Mouse (Mus musculus): ENCODE data around the gene Lhx5.

Gene Lhx5

DNA sequence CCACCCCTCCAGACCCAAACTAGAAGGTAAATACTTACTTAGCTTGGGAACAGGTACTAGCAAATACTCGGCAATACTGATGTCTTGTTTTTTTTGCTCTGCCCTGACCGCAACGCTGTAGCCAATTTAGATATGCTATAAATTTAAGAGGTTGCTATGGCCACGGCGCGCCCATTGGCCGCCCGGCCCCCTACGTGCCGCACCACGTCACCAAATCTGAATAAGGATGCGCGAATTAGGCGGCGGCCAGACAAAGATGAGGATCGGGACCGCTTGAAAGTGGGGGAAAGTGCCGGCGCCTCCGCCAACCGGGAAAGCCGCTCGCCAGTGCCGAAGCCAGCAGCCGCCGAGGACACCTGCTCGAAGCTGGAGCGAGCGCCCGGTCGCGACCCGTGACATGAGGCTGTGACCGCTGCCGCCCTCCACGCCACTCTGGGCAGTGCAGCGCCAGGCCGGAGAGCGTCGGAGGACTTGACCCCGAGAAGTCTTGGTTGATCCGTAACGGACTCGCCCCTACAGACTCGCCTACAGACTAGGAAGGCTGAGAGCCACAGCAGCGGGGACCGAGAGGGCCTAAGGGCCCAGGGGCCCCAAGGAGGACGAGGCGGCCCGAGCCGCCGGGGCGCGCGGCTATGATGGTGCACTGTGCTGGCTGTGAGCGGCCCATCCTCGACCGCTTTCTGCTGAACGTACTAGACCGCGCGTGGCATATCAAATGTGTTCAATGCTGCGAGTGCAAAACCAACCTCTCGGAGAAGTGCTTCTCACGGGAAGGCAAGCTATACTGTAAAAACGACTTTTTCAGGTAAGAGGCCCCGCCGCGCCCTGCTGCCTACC is at the start of gene Lhx5:
TSS of gene Lhx5 (plus strand) at position 51 of the 837 bp plus-strand sequence.
- no peak for DNase-seq (ENCODE audit: low read depth)

- no peak for DNase-seq (ENCODE audit: low read depth)
These were observed 45.1 kb upstream of the Lhx5 start for GRCm38 (mm10) chr5:120386361-120386760.

DNA sequence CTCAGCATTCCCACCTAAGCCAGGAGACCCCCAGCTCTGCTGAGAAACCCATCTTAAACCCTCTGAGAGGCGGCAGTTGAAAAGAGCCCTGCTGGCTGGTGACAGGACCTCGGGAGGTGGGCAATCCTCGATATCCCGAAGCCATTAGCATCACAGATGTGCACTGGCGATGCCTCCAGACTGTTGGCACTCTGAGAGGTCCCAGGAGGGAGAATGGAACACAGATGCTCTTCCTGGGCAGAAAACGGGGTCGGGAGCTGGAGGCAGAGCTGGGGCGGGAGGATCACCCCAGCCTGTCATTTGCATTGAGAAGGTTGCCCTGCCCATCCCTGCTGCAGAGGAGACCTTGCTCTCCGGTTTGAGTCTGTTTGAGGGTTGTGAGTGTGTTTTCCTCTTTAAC is 42.7 kb upstream of the Lhx5 start:
- DNase-seq (ENCODE audit: low read depth), result no peak

DNA sequence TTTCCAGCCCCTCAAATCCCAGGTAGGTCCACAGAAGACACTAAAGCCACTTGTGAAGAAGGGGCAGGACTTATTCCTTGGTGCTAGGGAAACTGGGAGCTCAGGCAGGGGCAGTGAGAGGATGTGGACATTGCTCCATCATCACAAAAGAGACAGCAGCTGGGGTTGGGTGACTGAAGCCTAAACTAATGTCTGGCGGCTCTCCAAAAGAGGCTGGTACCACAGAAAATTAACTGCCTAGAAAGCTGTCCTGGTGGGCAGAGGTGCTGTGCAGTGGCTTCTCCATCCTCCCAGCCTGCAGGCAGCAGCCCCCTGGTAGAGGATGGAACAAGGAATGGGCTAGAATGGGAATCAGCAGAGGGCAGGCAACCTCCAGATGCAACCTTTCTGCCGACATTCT is 41.5 kb upstream of the Lhx5 start:
- DNase-seq (ENCODE audit: low read depth), result no peak

GRCm38 (mm10) chr5:120393871-120394667 is 37.4 kb upstream of the Lhx5 start:
- DNase-seq (ENCODE audit: low read depth), result no peak

DNA sequence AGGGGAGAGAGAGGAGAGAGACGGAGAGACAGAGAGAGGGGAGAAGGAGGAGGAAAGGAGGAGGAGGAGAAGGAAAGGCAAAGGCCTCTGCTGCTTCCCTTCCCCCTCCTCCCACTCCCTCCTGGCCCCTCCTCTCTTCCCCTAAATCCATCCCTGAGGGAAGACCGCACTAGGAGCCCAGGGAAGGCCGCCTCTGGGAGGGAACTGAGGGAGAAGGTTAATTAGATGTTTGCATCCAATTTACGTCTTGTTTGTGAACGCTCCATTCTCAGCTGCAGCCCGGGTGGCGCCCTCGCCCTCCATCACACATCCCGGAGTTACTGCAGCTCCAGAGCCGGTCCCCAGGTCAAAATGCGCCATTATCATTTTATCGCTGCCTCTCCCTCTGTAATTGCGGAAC is 33.5 kb upstream of the Lhx5 start:
- no peak for DNase-seq (ENCODE audit: low read depth)

DNA sequence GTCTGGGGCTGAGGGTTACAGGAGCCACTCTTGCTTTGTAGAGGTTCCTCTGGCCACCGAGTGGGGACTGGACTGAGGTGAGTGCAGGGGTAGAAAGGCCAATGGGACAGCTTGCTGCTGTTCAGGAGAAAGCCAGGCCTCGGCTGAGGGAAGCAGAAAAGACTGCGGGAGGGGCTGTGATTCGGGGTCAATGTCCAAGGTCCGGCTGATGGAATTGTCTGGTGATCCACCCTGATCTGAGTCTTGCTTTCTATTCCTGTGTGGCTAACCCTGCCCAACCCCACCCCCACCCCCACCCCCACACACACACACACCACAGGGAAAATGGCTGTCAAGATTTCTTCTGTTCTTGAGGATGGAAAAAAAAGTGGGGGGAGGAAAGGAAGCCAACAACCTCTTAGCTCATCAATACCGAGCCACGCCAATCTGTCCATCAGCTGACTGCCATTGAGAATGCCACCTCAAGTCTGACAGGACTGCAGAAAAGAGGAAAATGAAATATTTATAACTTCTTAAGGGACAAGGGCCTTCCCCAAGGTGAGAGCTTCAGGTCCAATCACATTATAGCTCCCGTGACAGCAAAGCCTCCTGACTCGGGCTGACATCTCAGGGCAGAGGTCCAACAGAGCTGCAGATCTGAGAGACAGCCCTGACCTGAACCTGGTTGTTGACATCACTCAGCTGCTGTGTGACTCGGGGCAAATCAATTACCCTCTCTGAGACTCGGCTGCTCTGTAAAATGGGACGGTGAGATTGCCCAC is 26.5 kb upstream of the Lhx5 start:
- DNase-seq (ENCODE audit: low read depth), result no peak

DNA sequence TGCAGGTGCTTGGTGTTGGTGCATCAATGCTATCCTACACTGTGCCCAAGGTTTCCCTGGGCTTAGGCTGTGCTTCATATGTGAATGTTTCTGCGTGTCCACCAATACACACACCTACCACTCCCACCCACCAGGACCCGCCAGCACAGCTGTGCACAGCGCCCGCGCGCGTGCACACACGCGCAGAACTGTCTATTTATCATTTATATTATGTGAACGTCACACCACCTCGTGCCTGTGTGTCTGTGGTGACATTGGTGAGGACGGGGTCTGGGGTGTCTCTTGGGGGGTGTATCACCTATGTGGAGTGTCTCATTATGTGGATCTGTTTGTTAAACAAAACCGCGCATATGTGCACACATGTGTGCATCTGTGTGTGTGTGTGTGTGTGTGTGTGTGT is 22.6 kb upstream of the Lhx5 start:
- DNase-seq (ENCODE audit: low read depth), result no peak

DNA sequence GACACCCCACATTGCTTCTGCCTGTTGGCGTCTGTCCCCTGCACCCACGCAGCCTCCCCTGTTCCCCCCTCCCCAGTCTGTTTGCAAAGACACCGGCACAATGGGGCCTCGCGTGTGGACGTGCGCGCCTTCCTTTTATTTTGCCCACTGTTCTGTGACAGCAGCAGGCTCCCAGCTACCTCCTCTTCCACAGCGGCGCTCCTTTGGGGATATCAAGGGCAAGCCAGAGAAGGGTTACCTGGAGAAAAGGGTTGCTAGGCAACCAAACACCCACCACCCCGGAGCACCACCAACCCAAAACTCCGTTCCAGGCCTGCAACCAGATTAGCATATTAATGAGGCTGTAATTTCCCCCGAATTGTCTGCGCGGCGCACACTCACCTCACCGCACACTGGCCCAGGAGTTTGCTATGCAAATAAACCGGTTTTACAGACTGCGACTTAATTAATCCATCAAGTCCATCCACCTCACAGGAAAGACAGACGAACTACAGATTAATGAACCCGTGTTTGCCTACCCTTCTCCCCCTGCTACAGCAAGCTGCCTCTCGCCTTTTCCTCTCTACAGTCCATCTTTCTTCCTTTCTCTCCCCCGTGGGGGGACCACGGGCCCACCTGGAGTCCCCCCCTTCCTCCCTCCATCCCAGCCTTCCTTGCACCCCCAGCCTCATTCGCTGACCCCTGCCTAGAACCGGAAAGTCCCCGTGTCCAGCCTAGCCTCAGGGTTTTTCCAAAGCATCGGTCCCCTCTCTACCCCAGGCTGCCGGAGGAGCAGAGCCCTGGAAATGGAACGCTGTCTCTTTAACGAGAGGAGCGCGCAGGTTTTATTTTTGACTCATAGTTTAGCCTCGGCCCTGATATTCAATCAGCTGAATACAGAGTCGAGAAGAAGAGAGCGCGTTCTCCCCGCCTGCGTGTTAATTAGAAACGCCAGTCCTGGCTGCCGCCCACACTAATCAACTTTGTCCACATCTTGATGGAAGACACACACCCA is 21.8 kb upstream of the Lhx5 start:
- no peak for DNase-seq (ENCODE audit: low read depth)

- no peak for DNase-seq (ENCODE audit: low read depth)
These were observed 18.1 kb upstream of the Lhx5 start for GRCm38 (mm10) chr5:120413436-120413835.

GRCm38 (mm10) chr5:120420106-120420505 is 11.4 kb upstream of the Lhx5 start:
- no peak for DNase-seq (ENCODE audit: low read depth)

- peak; percentile 39 for DNase-seq (ENCODE audit: low read depth)
These were observed 7.5 kb upstream of the Lhx5 start for GRCm38 (mm10) chr5:120424039-120424438.

- no peak for DNase-seq (ENCODE audit: low read depth)
These were observed 6.8 kb upstream of the Lhx5 start for GRCm38 (mm10) chr5:120424657-120425056.

GRCm38 (mm10) chr5:120425711-120426110 is 5.8 kb upstream of the Lhx5 start:
- no peak for DNase-seq (ENCODE audit: low read depth)

- DNase-seq (ENCODE audit: low read depth), result no peak
These were observed 4.9 kb upstream of the Lhx5 start for GRCm38 (mm10) chr5:120426572-120426971.

DNA sequence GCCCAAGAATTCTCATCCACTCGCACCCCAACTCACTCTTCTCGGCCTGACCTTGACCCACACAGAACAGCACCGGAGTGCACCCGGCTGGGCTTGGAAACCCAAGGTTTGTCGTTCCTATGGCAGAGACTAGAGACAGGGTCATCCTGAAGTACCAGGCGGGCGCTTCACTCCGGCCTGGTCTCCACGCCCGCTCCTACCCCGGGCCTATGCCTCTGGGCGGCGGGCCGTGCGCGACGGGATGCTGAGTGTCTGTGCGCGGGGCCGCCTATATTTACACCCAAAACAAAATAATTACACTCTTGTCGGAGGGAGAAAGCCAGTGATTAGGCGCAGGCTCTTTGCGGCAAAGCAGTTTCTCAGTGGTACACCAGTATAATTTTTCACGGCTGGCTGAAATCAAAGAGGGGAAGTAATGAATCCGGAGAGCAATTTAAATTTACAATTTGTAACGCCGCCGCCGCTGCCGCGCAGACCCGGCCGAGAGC is 4.0 kb upstream of the Lhx5 start:
- no peak for DNase-seq (ENCODE audit: low read depth)

DNA sequence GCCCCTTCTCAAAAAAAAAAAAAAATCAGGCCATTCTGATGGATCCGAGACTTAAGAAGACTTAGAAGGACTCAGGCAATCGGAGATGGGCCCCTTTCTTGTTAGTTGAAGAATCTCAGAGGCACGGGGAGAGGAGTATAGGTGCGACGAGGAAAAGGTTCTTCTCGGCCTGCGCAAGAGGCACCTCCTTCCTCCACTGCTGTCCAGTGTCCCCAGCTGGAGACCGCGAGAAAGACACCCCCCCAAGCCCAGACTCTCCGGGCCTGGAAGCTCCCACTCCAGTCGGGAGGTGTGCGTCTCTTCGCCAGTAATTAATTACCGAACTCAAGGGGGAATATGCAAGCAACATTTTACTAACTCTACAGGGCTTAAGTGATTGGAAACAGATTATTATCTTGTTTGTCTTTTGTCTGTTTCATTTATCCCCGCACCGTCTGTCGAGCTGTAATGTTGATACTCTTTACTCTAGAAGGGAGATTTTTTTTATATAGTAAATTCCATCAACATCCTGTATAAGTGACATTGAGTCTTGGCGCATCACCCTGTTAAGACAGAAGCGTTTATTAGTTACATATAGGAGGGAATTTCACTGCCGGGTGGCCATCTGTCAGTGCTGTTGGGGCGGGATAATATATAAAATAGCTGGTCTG is 3.2 kb upstream of the Lhx5 start:
- DNase-seq (ENCODE audit: low read depth), result no peak

GRCm38 (mm10) chr5:120428990-120429389 is 2.5 kb upstream of the Lhx5 start:
- no peak for DNase-seq (ENCODE audit: low read depth)

DNA sequence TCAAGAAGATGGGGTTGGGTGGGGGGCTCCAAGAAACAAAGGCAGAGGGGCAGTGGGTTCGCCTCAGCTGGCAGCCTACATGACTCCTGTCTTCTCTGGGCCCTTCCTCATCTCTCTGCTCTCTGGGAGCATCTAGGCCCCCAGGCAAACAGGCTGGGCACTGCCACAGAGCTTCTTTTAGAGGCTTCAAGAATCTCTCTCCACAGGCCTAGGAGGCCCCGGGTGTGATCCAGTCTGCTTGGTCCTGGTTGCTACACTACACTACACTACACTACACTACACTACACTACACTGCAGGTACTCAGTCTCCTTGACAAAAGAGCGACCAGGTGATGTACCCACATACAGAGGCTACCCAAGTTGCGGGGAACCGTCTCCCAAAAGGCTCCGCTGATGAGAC is 1.8 kb upstream of the Lhx5 start:
- no peak for DNase-seq (ENCODE audit: low read depth)

GRCm38 (mm10) chr5:120431001-120431583 is 407 bp upstream of the Lhx5 start:
- DNase-seq (ENCODE audit: low read depth), result no peak
